Mouse (Mus musculus) neural tube, embryonic 11.5 days (tissue): ENCODE data around the gene Borcs8. TPM values are rescaled to one million over a fixed set of nuclear protein-coding genes. Genes with fewer than 3 reads are reported as not detected.

Experiments used
- ATAC-seq: fragments of 200-750 bp; cut with Nextera tagmentation; 2 replicates; pipeline ENCODE4 v1.8.0; 2017; ENCODE audit warnings: moderate number of reproducible peaks, mild to moderate bottlenecking, moderate TSS enrichment, moderate library complexity; ENCODE audit not compliant: insufficient read depth, low FRiP score, low TSS enrichment
- DNase-seq: peaks from one replicate; pipeline ENCODE4 v3.0.0-alpha.2; 2015; ENCODE audit warnings: low spot score
- H3K27ac ChIP-seq: fragments of 300-500 bp; sonication (generic); 2 replicates; pipeline ENCODE4 v1.5.1; 2014; ENCODE audit warnings: low read depth, mild to moderate bottlenecking, low read length
- H3K27me3 ChIP-seq: fragments of 300-500 bp; sonication (generic); 2 replicates; pipeline ENCODE4 v1.6.1; 2014; ENCODE audit warnings: mild to moderate bottlenecking, low read length, mixed read lengths; ENCODE audit not compliant: control insufficient read depth, insufficient read depth
- H3K36me3 ChIP-seq: fragments of 300-500 bp; sonication (generic); 2 replicates; pipeline ENCODE4 v1.6.1; 2014; ENCODE audit warnings: mild to moderate bottlenecking, low read length, moderate library complexity, mixed read lengths; ENCODE audit not compliant: control insufficient read depth, insufficient read depth
- H3K4me1 ChIP-seq: fragments of 300-500 bp; sonication (generic); 2 replicates; pipeline ENCODE4 v1.6.1; 2014; ENCODE audit warnings: low read length, mixed read lengths; ENCODE audit not compliant: control insufficient read depth, insufficient read depth
- H3K4me2 ChIP-seq: fragments of 300-500 bp; sonication (generic); 2 replicates; pipeline ENCODE4 v1.6.1; 2014; ENCODE audit warnings: low read depth, mild to moderate bottlenecking, moderate library complexity
- H3K4me3 ChIP-seq: fragments of 300-500 bp; sonication (generic); 2 replicates; pipeline ENCODE4 v1.5.1; 2014; ENCODE audit warnings: low read depth, low read length
- H3K9ac ChIP-seq: fragments of 300-500 bp; sonication (generic); 2 replicates; pipeline ENCODE4 v1.6.1; 2014; ENCODE audit warnings: mild to moderate bottlenecking, low read length
- H3K9me3 ChIP-seq: fragments of 300-500 bp; sonication (generic); 2 replicates; pipeline ENCODE4 v1.6.1; 2016; ENCODE audit warnings: low read length; ENCODE audit not compliant: control insufficient read depth
- whole genome bisulfite sequencing: fragments of 180-500 bp; shearing (Covaris S2); extraction: QIAGEN DNeasy Blood & Tissue Kit; methylation state at CpG from one replicate; pipeline ENCODE4 v1.1.7; 2014; 5-methylcytosine and 5-hydroxymethylcytosine counted together
- polyA plus RNA-seq: library from polyadenylated mRNA; unstranded; fragments of >200 nt; fragmentation: Nextera tagmentation; extraction: Ambion mirVana; gene quantifications from 2 replicates; pipeline ENCODE4 v1.2.1, GENCODE M21; 2014

The Borcs8 gene
- 52.1 and 52.2 TPM in 2 replicates for polyA plus RNA-seq

DNA sequence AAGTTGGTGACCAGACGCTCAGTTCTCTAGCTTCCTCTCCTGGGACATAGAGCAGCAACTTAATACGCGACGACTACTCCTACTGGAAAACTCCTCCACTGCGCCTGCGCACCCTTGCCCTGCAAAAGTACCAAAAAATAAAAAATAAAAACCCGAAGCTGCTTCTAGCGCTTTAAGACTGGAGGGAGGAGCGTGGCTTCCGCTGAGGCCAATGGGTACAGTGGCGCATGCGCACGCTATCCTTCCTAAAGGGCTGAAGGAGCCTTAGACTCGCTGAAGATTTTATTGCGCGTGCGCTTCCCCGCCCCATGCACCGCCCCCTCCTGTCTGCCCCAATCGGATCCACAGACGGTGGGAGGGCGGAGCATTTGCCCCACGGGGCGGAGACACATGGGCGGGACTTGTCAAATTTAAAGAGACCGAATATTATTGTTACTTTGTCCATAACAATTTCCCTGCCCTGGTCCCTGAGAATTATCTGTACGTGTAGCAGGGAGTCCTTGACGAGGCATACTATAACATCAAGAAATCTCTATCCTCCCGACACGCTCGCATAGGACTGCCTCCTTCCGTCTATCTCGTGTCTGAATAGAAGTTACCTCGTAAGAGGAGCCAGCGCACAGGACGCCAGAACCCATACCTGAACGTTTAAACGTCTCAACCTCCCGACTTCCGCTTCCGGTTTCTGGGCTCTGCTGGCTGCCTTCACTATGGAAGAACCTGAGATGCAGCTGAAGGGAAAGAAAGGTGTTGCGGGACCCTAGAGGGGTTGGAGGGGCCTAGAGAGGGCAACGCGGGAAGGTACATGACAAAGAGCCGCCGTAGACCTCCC, at the start of gene Borcs8, which contains the start of the genes Rfxank and Mef2b:
Borcs8 (plus strand) TSS at position 474 of the 832 bp plus-strand sequence.
Rfxank (minus strand) TSS at position 129 of the 832 bp plus-strand sequence.
Mef2b (plus strand) TSS at position 686 of the 832 bp plus-strand sequence.
- peaks cover 12% of the 10 kb centered on the region for H3K4me1 ChIP-seq
- peak within 1 kb of the TSS; percentile 67 for H3K9ac ChIP-seq
- H3K4me3 ChIP-seq, result peak within 1 kb of the TSS; percentile 72
- H3K4me2 ChIP-seq, result peak within 1 kb of the TSS; percentile 68
- H3K27ac ChIP-seq, result no peak within 1 kb of the TSS
- under 1% methylated on average over 46 of the region's 46 CpGs for WGBS
- DNase-seq (peak; percentile 99), ATAC-seq (peak; percentile 94)
- H3K9me3 ChIP-seq, result no peaks in the 10 kb centered on the region
- H3K36me3 ChIP-seq, result peaks cover 7% of the 10 kb centered on the region
- no peaks in the 10 kb centered on the region for H3K27me3 ChIP-seq

DNA sequence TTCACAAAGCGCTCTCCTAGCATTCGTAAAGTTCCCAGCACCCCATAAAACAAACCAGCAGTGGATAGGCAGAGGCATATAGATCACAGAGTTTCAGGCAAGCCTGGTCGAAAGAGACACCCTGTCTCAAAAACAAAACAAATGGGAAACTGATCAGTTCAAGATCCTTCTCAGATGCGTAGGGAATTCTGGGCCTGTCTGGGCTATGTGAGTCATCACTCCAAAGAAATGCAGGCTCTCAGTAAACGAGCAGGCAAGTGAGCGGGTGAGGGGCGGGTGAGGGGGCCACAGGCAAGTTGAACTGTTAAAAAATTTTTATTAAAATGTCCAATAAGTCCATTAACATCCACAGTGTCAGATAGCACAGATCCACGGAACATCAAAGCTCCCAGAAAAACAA, 46.5 kb upstream of the Borcs8 start:
- Histone ChIP-seq H3K4me3 (no peak overlapping the region), H3K4me1 (peaks cover 7% of the 10 kb centered on the region), H3K27me3 (peaks cover 18% of the 10 kb centered on the region), H3K36me3 (peaks cover 7% of the 10 kb centered on the region), H3K4me2 (no peak overlapping the region), H3K9ac (no peak overlapping the region), H3K27ac (no peak overlapping the region), H3K9me3 (no peaks in the 10 kb centered on the region)
- ATAC-seq (no peak), DNase-seq (no peak)
- WGBS, result 63% methylated on average over 8 of the region's 8 CpGs

DNA sequence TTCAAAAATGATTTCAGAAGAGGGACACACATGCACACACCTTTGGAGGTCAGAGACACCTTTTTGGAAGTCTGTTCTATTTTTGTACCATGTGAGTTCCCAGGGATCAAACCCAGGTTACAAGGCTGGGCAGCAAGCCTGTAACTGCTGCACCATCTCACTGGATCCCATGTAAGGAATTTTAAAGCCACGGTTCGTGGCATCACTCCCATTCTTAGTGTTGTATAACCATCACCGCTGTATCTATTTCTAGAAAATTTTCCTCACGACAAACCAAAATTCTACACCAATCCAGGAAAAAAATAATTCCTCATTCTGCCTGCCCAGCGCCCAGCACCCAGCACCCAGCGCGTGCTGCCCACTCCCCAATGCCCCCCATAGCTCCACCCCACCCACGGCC, 40.0 kb upstream of the Borcs8 start:
- ATAC-seq, result no peak
- H3K9ac ChIP-seq, result no peak overlapping the region
- no peak for DNase-seq
- H3K4me3 ChIP-seq, result no peak overlapping the region
- no peaks in the 10 kb centered on the region for H3K9me3 ChIP-seq
- peaks cover 12% of the 10 kb centered on the region for H3K36me3 ChIP-seq
- H3K4me2 ChIP-seq, result no peak overlapping the region
- WGBS, result 74% methylated on average over 8 of the region's 8 CpGs
- no peak overlapping the region for H3K27ac ChIP-seq
- H3K4me1 ChIP-seq, result no peaks in the 10 kb centered on the region
- H3K27me3 ChIP-seq, result no peaks in the 10 kb centered on the region

DNA sequence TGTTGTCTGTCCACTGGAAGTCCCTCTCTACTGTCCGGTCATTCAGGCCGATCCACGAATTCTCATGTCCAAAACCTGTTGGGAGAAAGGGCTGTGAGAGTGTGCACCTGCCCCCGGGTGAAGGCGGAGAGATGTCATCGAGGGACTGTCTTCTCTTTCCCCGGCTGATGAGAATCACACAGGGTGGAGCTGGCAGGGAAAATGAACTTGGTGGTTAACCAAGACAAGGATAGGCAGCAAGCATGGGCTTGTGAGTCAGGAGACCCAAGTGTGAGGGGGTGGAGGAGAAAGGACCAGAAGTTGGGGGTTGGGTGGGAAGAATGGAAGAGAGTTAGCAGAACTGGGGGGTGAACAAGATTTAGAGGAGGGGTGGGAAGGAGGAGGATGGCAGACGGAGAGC, 39.1 kb upstream of the Borcs8 start:
- DNase-seq, result no peak
- H3K9ac ChIP-seq, result no peak overlapping the region
- WGBS, result 85% methylated on average over 8 of the region's 8 CpGs
- H3K27ac ChIP-seq, result no peak overlapping the region
- no peak for ATAC-seq
- H3K4me2 ChIP-seq, result no peak overlapping the region
- H3K4me1 ChIP-seq, result no peaks in the 10 kb centered on the region
- H3K27me3 ChIP-seq, result no peaks in the 10 kb centered on the region
- H3K36me3 ChIP-seq, result peaks cover 12% of the 10 kb centered on the region
- no peak overlapping the region for H3K4me3 ChIP-seq
- H3K9me3 ChIP-seq, result no peaks in the 10 kb centered on the region

DNA sequence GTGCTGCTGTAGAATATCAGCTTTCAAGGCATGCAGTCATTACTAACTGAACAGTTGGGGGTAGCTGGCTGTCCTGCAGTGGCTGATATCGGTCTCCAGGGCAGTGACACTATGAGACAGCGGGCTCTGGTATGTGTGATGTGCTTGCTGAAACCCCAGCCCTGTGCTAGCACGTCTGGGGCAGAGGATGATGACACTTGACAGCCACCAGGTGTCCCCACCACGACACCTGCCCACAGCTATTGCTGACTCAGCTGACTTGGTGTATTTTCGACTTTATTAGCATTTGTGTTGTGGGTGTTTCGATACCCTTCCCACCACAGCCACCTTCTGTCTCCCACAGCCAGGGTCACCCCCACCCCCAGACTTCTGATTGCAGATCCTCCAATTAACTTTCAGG, 34.8 kb upstream of the Borcs8 start:
- Histone ChIP-seq H3K27me3 (peaks cover 2% of the 10 kb centered on the region; the same call in 1 of the 2 replicates), H3K4me3 (no peak overlapping the region), H3K4me2 (no peak overlapping the region), H3K36me3 (peaks cover 2% of the 10 kb centered on the region; the same call in 1 of the 2 replicates), H3K4me1 (no peaks in the 10 kb centered on the region), H3K27ac (no peak overlapping the region), H3K9me3 (no peaks in the 10 kb centered on the region), H3K9ac (no peak overlapping the region)
- DNase-seq (no peak), ATAC-seq (0 out of 2 replicates have a peak, but pooled peaks have one; percentile 52)
- WGBS, result 23% methylated on average over 6 of the region's 6 CpGs

DNA sequence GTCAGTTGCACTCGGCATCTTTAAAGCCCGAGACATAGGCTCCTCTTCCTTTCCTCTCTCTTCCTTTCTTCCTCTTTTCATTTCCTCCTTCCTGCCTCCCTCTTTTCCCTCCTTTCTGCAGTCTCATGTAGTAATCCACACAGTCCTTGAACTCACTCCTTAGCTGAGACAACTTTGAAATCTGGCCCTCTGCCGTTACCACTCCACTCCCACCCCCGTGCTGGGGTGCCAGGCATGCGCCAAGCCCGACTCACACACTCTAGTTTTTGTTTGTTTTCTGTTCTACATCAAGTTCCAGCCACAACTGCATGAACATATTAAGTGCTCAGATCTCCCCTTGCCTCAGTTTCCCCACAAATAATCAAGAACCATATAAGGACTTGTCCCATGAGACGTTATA, 34.4 kb upstream of the Borcs8 start:
- H3K9ac ChIP-seq, result no peak overlapping the region
- no peak overlapping the region for H3K4me3 ChIP-seq
- H3K27me3 ChIP-seq, result peaks cover 5% of the 10 kb centered on the region; the same call in 1 of the 2 replicates
- peaks cover 2% of the 10 kb centered on the region; the same call in 1 of the 2 replicates for H3K36me3 ChIP-seq
- no peak overlapping the region for H3K27ac ChIP-seq
- WGBS, result 83% methylated on average over 7 of the region's 7 CpGs
- DNase-seq (no peak), ATAC-seq (no peak)
- no peaks in the 10 kb centered on the region for H3K4me1 ChIP-seq
- H3K4me2 ChIP-seq, result no peak overlapping the region
- no peaks in the 10 kb centered on the region for H3K9me3 ChIP-seq

DNA sequence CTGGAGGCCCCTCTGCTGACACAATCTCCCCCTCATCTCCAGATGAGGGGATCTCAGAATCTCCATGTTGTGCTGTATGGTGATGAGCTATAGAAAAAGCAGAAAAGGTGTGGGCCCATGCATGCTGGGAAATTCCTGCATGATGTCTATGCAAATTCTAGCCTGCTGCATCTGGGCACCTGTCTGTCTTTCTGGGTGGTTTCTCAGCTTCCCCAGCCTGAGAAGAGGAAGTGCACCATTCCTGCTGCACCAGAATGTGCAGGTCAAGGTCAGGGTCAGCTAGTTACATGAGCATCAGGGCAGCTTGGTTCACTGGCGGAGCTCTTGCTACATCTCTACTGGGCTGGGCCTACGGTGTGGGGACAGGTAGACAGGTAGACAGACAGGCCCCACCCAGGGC, 28.8 kb upstream of the Borcs8 start:
- Histone ChIP-seq H3K9me3 (no peaks in the 10 kb centered on the region), H3K4me1 (peaks cover 2% of the 10 kb centered on the region; the same call in 1 of the 2 replicates), H3K4me2 (no peak overlapping the region), H3K9ac (no peak overlapping the region), H3K27ac (no peak overlapping the region), H3K4me3 (no peak overlapping the region), H3K36me3 (peaks cover 4% of the 10 kb centered on the region; the same call in 1 of the 2 replicates), H3K27me3 (peaks cover 59% of the 10 kb centered on the region)
- no peak for DNase-seq
- WGBS, result 82% methylated on average over 2 of the region's 2 CpGs
- no peak for ATAC-seq

DNA sequence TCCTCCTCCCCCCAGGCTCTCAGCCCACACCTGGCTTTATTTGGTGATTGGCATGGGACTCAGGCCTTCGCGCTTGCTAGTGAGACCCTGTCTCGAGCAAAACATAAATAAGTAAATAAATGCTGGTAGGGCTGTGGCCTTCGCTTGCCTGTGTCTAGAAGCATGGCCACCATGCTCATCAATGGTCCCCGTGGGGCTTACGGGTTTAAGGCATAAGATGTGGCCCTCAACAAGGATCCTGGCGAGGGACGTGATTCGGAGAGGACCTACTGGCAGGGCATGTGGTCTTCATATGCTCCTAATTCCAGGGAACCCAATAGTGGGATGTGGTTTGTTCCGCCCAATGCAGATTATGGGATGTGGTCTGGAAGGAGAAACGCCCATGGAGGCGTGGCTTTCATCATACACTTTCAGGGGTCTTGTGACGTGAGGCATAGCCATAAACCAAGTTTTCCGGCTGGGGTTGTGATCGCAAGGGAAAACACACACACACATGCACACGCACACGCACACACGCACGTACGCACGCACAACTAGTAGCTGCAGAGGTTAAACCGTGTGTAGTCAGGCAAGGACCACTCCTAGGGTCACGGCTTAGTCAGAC, 28.0 kb upstream of the Borcs8 start:
- H3K9ac ChIP-seq, result no peak overlapping the region
- ATAC-seq (peak; percentile 26; the same call in 1 of the 2 replicates), DNase-seq (no peak)
- H3K36me3 ChIP-seq, result peaks cover 4% of the 10 kb centered on the region; the same call in 1 of the 2 replicates
- H3K4me3 ChIP-seq, result no peak overlapping the region
- H3K4me1 ChIP-seq, result peaks cover 2% of the 10 kb centered on the region; the same call in 1 of the 2 replicates
- H3K9me3 ChIP-seq, result no peaks in the 10 kb centered on the region
- peaks cover 60% of the 10 kb centered on the region for H3K27me3 ChIP-seq
- 48% methylated on average over 23 of the region's 23 CpGs for WGBS
- no peak overlapping the region for H3K4me2 ChIP-seq
- H3K27ac ChIP-seq, result no peak overlapping the region
